Mouse (Mus musculus) skeletal muscle tissue, adult 2 months (tissue): ENCODE measurements around the gene Efhd2.

Experiments
- DNase-seq: peaks from one replicate; pipeline ENCODE4 v3.0.0-alpha.2; 2012; ENCODE audit warnings: low read depth, low spot score

Gene Efhd2

DNA sequence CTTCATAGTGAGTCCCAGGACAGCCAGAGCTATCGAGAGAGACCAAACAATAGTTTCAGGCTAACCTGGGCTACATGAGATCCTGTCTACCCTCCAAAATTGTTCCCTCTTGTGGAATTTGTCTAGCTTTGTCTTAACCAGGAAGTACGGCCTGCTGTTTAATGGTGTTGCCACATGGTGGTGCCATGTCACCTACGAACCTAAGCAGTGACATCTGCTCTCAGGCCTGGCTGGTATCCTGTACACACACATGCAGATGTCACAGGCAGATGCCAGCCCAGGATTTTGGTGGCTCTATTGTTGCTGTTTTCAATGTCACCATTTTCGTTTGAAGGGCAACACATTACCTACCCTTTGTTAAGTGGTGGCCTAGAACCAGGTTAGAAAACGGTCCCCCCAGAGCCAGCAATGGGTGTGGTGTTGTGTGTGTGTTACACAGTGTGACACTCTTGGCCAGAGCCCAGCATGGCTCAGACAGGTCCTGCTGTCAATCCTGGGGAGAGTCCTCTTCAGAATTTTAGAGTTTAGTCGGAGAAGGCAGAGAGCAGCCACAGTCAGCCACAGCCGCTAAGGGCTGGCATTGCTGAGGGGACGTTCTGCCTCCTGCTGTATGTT lies 64.8 kb downstream of the Efhd2 start:
- peak; percentile 40 for DNase-seq
